Mouse (Mus musculus) fat pad, adult 2 months (tissue): Measurements from ENCODE around the gene 1700029F12Rik.

Experiments
- DNase-seq: peaks from one replicate; pipeline ENCODE4 v3.0.0-alpha.2; 2011; ENCODE audit warnings: low read depth, low spot score; ENCODE audit errors: extremely low read depth

1700029F12Rik gene

GRCm38 (mm10) chr13:96973318-96973717 is 60.8 kb downstream of the 1700029F12Rik start:
- no peak for DNase-seq
